Mouse (Mus musculus) CH12.LX (cell line): ENCODE measurements around the gene Il6ra. TPM values are rescaled to one million over a fixed set of nuclear protein-coding genes. Genes with fewer than 3 reads are reported as not detected.

ENCODE experiments used
- DNase-seq: peaks from one replicate; pipeline ENCODE4 v3.0.0-alpha.2; 2013; ENCODE audit errors: extremely low read depth
- H3K27ac ChIP-seq: 2 replicates; pipeline ENCODE4 v1.5.1; 2012; ENCODE audit warnings: low read depth, mild to moderate bottlenecking, control low read depth, moderate library complexity; ENCODE audit not compliant: insufficient read depth
- H3K27me3 ChIP-seq: replicated peaks from 2 replicates; pipeline ENCODE3; 2012; ENCODE audit warnings: inconsistent platforms
- H3K36me3 ChIP-seq, 2 experiments: replicated peaks in 1 of 2; 2 replicates each; pipeline versions ENCODE3 to v1.6.1; 2012; ENCODE audit warnings: inconsistent platforms in 1 of 2, low read length in 1 of 2, mild to moderate bottlenecking in 1 of 2, mixed read lengths in 1 of 2, moderate library complexity in 1 of 2; ENCODE audit not compliant: control insufficient read depth in 1 of 2, insufficient read depth in 1 of 2
- H3K4me1 ChIP-seq, 2 experiments: 2 replicates each; pipeline ENCODE4 v1.6.1; 2012; ENCODE audit warnings: inconsistent platforms in 1 of 2, moderate library complexity in 1 of 2; ENCODE audit not compliant: insufficient read depth in 2 of 2, control insufficient read depth in 1 of 2
- H3K4me2 ChIP-seq: 2 replicates; pipeline ENCODE4 v1.6.1; 2012; ENCODE audit warnings: low read depth, mild to moderate bottlenecking, control low read depth; ENCODE audit not compliant: poor library complexity, insufficient read depth, severe bottlenecking
- H3K4me3 ChIP-seq, 3 experiments: fragments of 150-350 bp in 1 of 3; sonication (generic) in 1 of 3; replicated peaks in 1 of 3; 2 replicates each; pipeline versions ENCODE3 to v1.5.1; 2011 to 2012; ENCODE audit warnings: low read depth in 2 of 3, low read length in 2 of 3, mild to moderate bottlenecking in 2 of 3, moderate library complexity in 2 of 3, control low read depth in 1 of 3, improper control_type of control experiment in 1 of 3, inconsistent platforms in 1 of 3, mixed read lengths in 1 of 3; ENCODE audit not compliant: poor library complexity in 1 of 3
- H3K79me2 ChIP-seq: replicated peaks from 2 replicates; pipeline ENCODE4 v1.6.1; 2012; ENCODE audit warnings: mild to moderate bottlenecking, moderate library complexity; ENCODE audit not compliant: control insufficient read depth, poor library complexity, insufficient read depth, severe bottlenecking; ENCODE audit errors: extremely low read depth
- H3K9ac ChIP-seq: 2 replicates; pipeline ENCODE4 v1.6.1; 2012; ENCODE audit warnings: low read depth, mild to moderate bottlenecking, control low read depth, moderate library complexity; ENCODE audit not compliant: insufficient read depth
- H3K9me3 ChIP-seq: replicated peaks from 2 replicates; pipeline ENCODE3; 2012; ENCODE audit warnings: low read length, inconsistent platforms, mixed read lengths
- BHLHE40 ChIP-seq: IDR thresholded peaks from 2 replicates; pipeline ENCODE4 v1.6.1; 2011; ENCODE audit warnings: mild to moderate bottlenecking, low read depth, low read length, improper control_type of control experiment
- CHD1 ChIP-seq: IDR thresholded peaks from 2 replicates; pipeline ENCODE4 v1.6.1; 2012; ENCODE audit warnings: low read depth, low read length, improper control_type of control experiment, inconsistent platforms
- CHD2 ChIP-seq: IDR thresholded peaks from 2 replicates; pipeline ENCODE4 v1.6.1; 2011; ENCODE audit warnings: low read length, improper control_type of control experiment
- CTCF ChIP-seq, 2 experiments: IDR thresholded peaks in 1 of 2; conservative IDR thresholded peaks in 1 of 2; 2 replicates each; pipeline ENCODE4 v1.5.1; 2011 to 2012; ENCODE audit warnings: low read depth in 2 of 2, low read length in 2 of 2, improper control_type of control experiment in 1 of 2, inconsistent platforms in 1 of 2, mild to moderate bottlenecking in 1 of 2, moderate library complexity in 1 of 2
- E2F4 ChIP-seq: IDR thresholded peaks from 2 replicates; pipeline ENCODE4 v1.6.1; 2011; ENCODE audit warnings: low read depth, low read length, improper control_type of control experiment; ENCODE audit not compliant: insufficient replicate concordance
- ELF1 ChIP-seq: IDR thresholded peaks from 2 replicates; pipeline ENCODE4 v1.6.1; 2014; ENCODE audit warnings: low read depth, mild to moderate bottlenecking, inconsistent platforms, low read length, improper control_type of control experiment
- EP300 ChIP-seq: IDR thresholded peaks from 2 replicates; pipeline ENCODE4 v1.6.1; 2011; ENCODE audit warnings: low read length, improper control_type of control experiment
- ETS1 ChIP-seq: conservative IDR thresholded peaks from 2 replicates; pipeline ENCODE4 v1.6.1; 2012; ENCODE audit warnings: low read depth, mild to moderate bottlenecking, inconsistent platforms, low read length, improper control_type of control experiment, moderate library complexity
- GABPA ChIP-seq: IDR thresholded peaks from 2 replicates; pipeline ENCODE4 v1.6.1; 2012; ENCODE audit warnings: low read depth, low read length, improper control_type of control experiment, inconsistent platforms; ENCODE audit not compliant: insufficient replicate concordance
- HCFC1 ChIP-seq: IDR thresholded peaks from 2 replicates; pipeline ENCODE4 v1.6.1; 2012; ENCODE audit warnings: low read depth, mild to moderate bottlenecking, inconsistent platforms, low read length, improper control_type of control experiment
- IRF4 ChIP-seq: IDR thresholded peaks from 2 replicates; pipeline ENCODE4 v1.6.1; 2014; ENCODE audit warnings: low read depth, mild to moderate bottlenecking, inconsistent platforms, low read length, improper control_type of control experiment
- JUND ChIP-seq: conservative IDR thresholded peaks from 2 replicates; pipeline ENCODE4 v1.6.1; 2011; ENCODE audit warnings: low read depth, low read length, improper control_type of control experiment
- KAT2A ChIP-seq: IDR thresholded peaks from 2 replicates; pipeline ENCODE4 v1.6.1; 2012; ENCODE audit warnings: low read length, improper control_type of control experiment, inconsistent platforms; ENCODE audit not compliant: insufficient replicate concordance
- MAFK ChIP-seq: IDR thresholded peaks from 2 replicates; pipeline ENCODE4 v1.6.1; 2011; ENCODE audit warnings: low read length, improper control_type of control experiment; ENCODE audit not compliant: insufficient replicate concordance
- MAX ChIP-seq: IDR thresholded peaks from 2 replicates; pipeline ENCODE4 v1.6.1; 2011; ENCODE audit warnings: low read length, improper control_type of control experiment
- MAZ ChIP-seq: IDR thresholded peaks from 2 replicates; pipeline ENCODE4 v1.6.1; 2012; ENCODE audit warnings: low read depth, mild to moderate bottlenecking, inconsistent platforms, low read length, improper control_type of control experiment, moderate library complexity
- MEF2A ChIP-seq: IDR thresholded peaks from 2 replicates; pipeline ENCODE4 v1.6.1; 2014; ENCODE audit warnings: low read depth, mild to moderate bottlenecking, inconsistent platforms, low read length, improper control_type of control experiment, borderline replicate concordance
- MXI1 ChIP-seq: IDR thresholded peaks from 2 replicates; pipeline ENCODE4 v1.6.1; 2011; ENCODE audit warnings: mild to moderate bottlenecking, low read depth, low read length, improper control_type of control experiment
- MYC ChIP-seq: IDR thresholded peaks from 2 replicates; pipeline ENCODE4 v1.6.1; 2011; ENCODE audit warnings: low read depth, mild to moderate bottlenecking, improper control_type of control experiment, low read length
- NELFE ChIP-seq: IDR thresholded peaks from 2 replicates; pipeline ENCODE4 v1.6.1; 2011; ENCODE audit warnings: low read depth, low read length, improper control_type of control experiment
- NRF1 ChIP-seq: IDR thresholded peaks from 2 replicates; pipeline ENCODE4 v1.6.1; 2014; ENCODE audit warnings: low read depth, mild to moderate bottlenecking, inconsistent platforms, low read length, improper control_type of control experiment, moderate library complexity
- PAX5 ChIP-seq: IDR thresholded peaks from 2 replicates; pipeline ENCODE4 v1.6.1; 2012; ENCODE audit warnings: low read length, inconsistent platforms, mixed read lengths
- POLR2A ChIP-seq: IDR thresholded peaks from 2 replicates; pipeline ENCODE4 v1.6.1; 2011; ENCODE audit warnings: low read depth, mild to moderate bottlenecking, improper control_type of control experiment, low read length
- POLR2AphosphoS2 ChIP-seq: IDR thresholded peaks from 2 replicates; pipeline ENCODE4 v1.6.1; 2011; ENCODE audit warnings: low read depth, low read length, improper control_type of control experiment
- RAD21 ChIP-seq: IDR thresholded peaks from 2 replicates; pipeline ENCODE4 v1.6.1; 2011; ENCODE audit warnings: low read depth, mild to moderate bottlenecking, low read length, improper control_type of control experiment, moderate library complexity
- RCOR1 ChIP-seq: conservative IDR thresholded peaks from 2 replicates; pipeline ENCODE4 v1.6.1; 2012; ENCODE audit warnings: low read depth, mild to moderate bottlenecking, inconsistent platforms, low read length, improper control_type of control experiment
- SIN3A ChIP-seq: IDR thresholded peaks from 2 replicates; pipeline ENCODE4 v1.6.1; 2012; ENCODE audit warnings: low read length, improper control_type of control experiment, inconsistent platforms
- SMC3 ChIP-seq: IDR thresholded peaks from 2 replicates; pipeline ENCODE4 v1.6.1; 2011; ENCODE audit warnings: low read depth, low read length, improper control_type of control experiment
- TBP ChIP-seq: conservative IDR thresholded peaks from 2 replicates; pipeline ENCODE4 v1.6.1; 2011; ENCODE audit warnings: low read depth, low read length, improper control_type of control experiment
- TCF12 ChIP-seq: IDR thresholded peaks from 2 replicates; pipeline ENCODE4 v1.6.1; 2014; ENCODE audit warnings: low read depth, mild to moderate bottlenecking, inconsistent platforms, low read length, improper control_type of control experiment
- UBTF ChIP-seq: IDR thresholded peaks from 2 replicates; pipeline ENCODE4 v1.6.1; 2012; ENCODE audit warnings: low read depth, mild to moderate bottlenecking, inconsistent platforms, low read length, improper control_type of control experiment, moderate library complexity
- USF1 ChIP-seq: IDR thresholded peaks from 2 replicates; pipeline ENCODE4 v1.6.1; 2014; ENCODE audit warnings: low read depth, mild to moderate bottlenecking, inconsistent platforms, low read length, improper control_type of control experiment
- USF2 ChIP-seq: conservative IDR thresholded peaks from 2 replicates; pipeline ENCODE4 v1.6.1; 2011; ENCODE audit warnings: low read depth, low read length, improper control_type of control experiment
- ZC3H11A ChIP-seq: IDR thresholded peaks from 2 replicates; pipeline ENCODE4 v1.6.1; 2012; ENCODE audit warnings: low read depth, mild to moderate bottlenecking, inconsistent platforms, low read length, improper control_type of control experiment
- ZKSCAN1 ChIP-seq: IDR thresholded peaks from 2 replicates; pipeline ENCODE4 v1.6.1; 2012; ENCODE audit warnings: low read depth, inconsistent platforms, low read length, improper control_type of control experiment, borderline replicate concordance
- ZMIZ1 ChIP-seq: IDR thresholded peaks from 2 replicates; pipeline ENCODE4 v1.6.1; 2012; ENCODE audit warnings: low read depth, mild to moderate bottlenecking, inconsistent platforms, low read length, improper control_type of control experiment
- ZNF384 ChIP-seq: IDR thresholded peaks from 2 replicates; pipeline ENCODE4 v1.6.1; 2012; ENCODE audit warnings: low read depth, low read length, improper control_type of control experiment, inconsistent platforms
- dilution Hi-C: fragments of 300-500 bp; cut with MboI; formaldehyde crosslinking; loops from 2 replicates; pipeline ENCODE4 v1.14.3; 2020; ENCODE audit warnings: low sequenced_read_pairs; ENCODE audit not compliant: extremely low pct_unique_long_range_greater_than_20kb, extremely low pct_ligation_motif_present
- in situ Hi-C: fragments of 300-500 bp; cut with MboI; formaldehyde crosslinking; loops from 3 replicates; pipeline ENCODE4 v1.14.3; 2019; ENCODE audit warnings: low sequenced_read_pairs, low pct_ligation_motif_present, low pct_unique_long_range_greater_than_20kb, mixed read lengths
- polyA plus RNA-seq: library from polyadenylated mRNA; unstranded; fragments of >175 nt; gene quantifications from 2 replicates; pipeline ENCODE4 v1.2.1, GENCODE M21; 2012; ENCODE audit warnings: low read depth; ENCODE audit not compliant: insufficient read length
- total RNA-seq, 2 experiments: library from RNA; depleted of rRNA; stranded (reverse); fragments of 300-350 nt in 1 of 2; fragments of >200 nt in 1 of 2; gene quantifications; 2 replicates each; pipeline ENCODE4 v1.2.3; 2012 to 2014

The Il6ra gene
- total RNA-seq (2012; rRNA removed) = 1.4 and 2.2 TPM in 2 replicates
- total RNA-seq (2014; rRNA removed) = 1.4 and 1.6 TPM in 2 replicates
- 4.4 and 4.8 TPM in 2 replicates for polyA plus RNA-seq

DNA sequence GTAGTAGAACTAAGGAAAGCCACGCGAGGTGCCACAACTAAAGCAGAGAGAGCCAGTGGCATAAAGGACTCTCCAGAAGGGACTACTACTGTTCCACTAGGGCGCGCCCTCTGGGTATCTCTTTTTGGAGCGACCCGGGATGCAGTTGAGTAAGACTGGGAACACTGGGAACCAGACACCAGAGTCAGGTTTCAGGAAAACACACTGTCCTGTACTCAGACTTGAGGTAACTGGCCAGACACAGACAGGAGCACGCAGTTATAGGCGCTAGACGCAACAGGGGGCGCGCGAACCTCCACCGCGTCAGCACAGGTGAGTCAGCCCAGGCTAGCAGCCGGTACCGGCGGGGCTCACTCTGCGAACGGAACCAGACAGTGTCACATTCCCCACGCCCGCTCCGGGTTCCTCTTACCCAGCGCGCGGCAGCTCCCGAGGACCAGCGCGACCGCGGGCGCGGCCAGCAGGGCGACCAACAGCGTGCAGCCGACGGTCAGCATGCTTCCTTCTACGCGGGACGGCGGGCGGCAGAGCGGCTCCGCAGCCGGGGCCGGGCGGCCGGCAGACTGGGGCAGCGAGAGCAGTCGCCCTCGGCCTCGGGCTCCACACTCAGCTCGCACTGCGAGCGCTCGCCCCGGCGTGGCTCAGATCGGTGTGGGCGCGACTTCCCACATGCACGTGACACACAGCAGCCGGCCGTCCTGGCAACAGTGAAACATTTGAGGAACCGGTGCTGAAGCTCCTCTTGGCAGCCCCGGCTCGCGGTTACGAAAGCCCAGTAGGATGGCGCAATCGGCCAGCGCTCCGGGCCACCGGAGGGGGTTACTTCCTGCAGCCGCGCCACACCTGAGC lies at the start of gene Il6ra:
TSS of gene Il6ra (minus strand) at position 654 of the 849 bp plus-strand sequence.
- Histone ChIP-seq H3K4me2 (peak within 1 kb of the TSS; percentile 59), H3K27me3 (peaks cover 28% of the 10 kb centered on the region), H3K4me3 (peak within 1 kb of the TSS; percentile 64 to 82 (median 66)), H3K36me3 (no peaks in the 10 kb centered on the region), H3K27ac (peak within 1 kb of the TSS; percentile 91), H3K79me2 (no peaks in the 10 kb centered on the region; the same call in 1 of the 2 replicates), H3K4me1 (peaks cover 28 to 60% of the 10 kb centered on the region in 2 experiments), H3K9ac (peak within 1 kb of the TSS; percentile 55), H3K9me3 (peaks cover 2% of the 10 kb centered on the region)
- dilution Hi-C loops = no loop called here
- DNase-seq = peak; percentile 68
- in situ Hi-C loops = loop anchor here (5.0 kb wide), 1 partner anchor 40 kb away; no protein-coding TSS in a partner anchor
- peak; percentile 74 for TF ChIP-seq MAX
- no peak; the same call in 1 of the 2 replicates for TF ChIP-seq NELFE
- no peak for TF ChIP-seq ELF1
- TF ChIP-seq BHLHE40 = peak; percentile 98
- peak; percentile 78; the same call in 1 of the 2 replicates for TF ChIP-seq SIN3A
- no peak; the same call in none of the 2 replicates for TF ChIP-seq UBTF
- TF ChIP-seq POLR2AphosphoS2 = no peak
- no peak for TF ChIP-seq CHD2
- no peak for TF ChIP-seq ZNF384
- TF ChIP-seq ZC3H11A = no peak
- TF ChIP-seq POLR2A = no peak; the same call in 1 of the 2 replicates
- TF ChIP-seq ETS1 = peak; percentile 52
- peak; percentile 32; the same call in 1 of the 2 replicates for TF ChIP-seq IRF4
- TF ChIP-seq SMC3 = no peak; the same call in none of the 2 replicates
- TF ChIP-seq GABPA = no peak
- peak; percentile 48; the same call in 1 of the 2 replicates for TF ChIP-seq MAZ
- peak; percentile 16; the same call in 1 of the 2 replicates for TF ChIP-seq HCFC1
- peak; percentile 69; the same call in 1 of the 2 replicates for TF ChIP-seq TCF12
- no peak for TF ChIP-seq KAT2A
- no peak for TF ChIP-seq ZKSCAN1
- TF ChIP-seq E2F4 = no peak
- no peak for TF ChIP-seq CHD1
- TF ChIP-seq NRF1 = no peak
- TF ChIP-seq CTCF (conservative IDR thresholded peaks at IDR 0.05 in 1 of 2, IDR thresholded peaks at IDR 0.05 in 1 of 2; ENCODE audit: low read depth in 2 of 2, low read length in 2 of 2) = peak in 1 of 2 experiments; percentile 59; a peak in 2 of 4 replicates
- no peak; the same call in 1 of the 2 replicates for TF ChIP-seq RCOR1
- TF ChIP-seq MXI1 = peak; percentile 66
- TF ChIP-seq USF2 = no peak
- TF ChIP-seq MAFK = no peak
- no peak for TF ChIP-seq JUND
- TF ChIP-seq USF1 = peak; percentile 64
- no peak for TF ChIP-seq PAX5
- no peak for TF ChIP-seq MEF2A
- peak; percentile 43 for TF ChIP-seq EP300
- TF ChIP-seq RAD21 = no peak; the same call in 1 of the 2 replicates
- TF ChIP-seq TBP = no peak
- no peak; the same call in 1 of the 2 replicates for TF ChIP-seq ZMIZ1
- peak; percentile 30; the same call in 1 of the 2 replicates for TF ChIP-seq MYC
